Mouse (Mus musculus): Measurements from ENCODE around the gene Mettl16. TPM values are rescaled to one million over a fixed set of nuclear protein-coding genes. Genes with fewer than 3 reads are reported as not detected.

Mettl16 gene
- polyA plus RNA-seq, 1 experiment from 2014 or later, result 35.2 TPM

GRCm38 (mm10) chr11:74771234-74771633 lies 604 bp downstream of the Mettl16 start:
- DNase-seq (ENCODE audit: low spot score), result no peak
- Histone ChIP-seq H3K27me3 (ENCODE audit: control insufficient read depth, insufficient read depth, low read length) (no peaks in the 10 kb centered on the region), H3K9ac (peak overlapping the region; percentile 86), H3K4me3 (replicated peaks; ENCODE audit: low read length) (peak overlapping the region; percentile 69), H3K9me3 (ENCODE audit: control insufficient read depth, low read length) (no peaks in the 10 kb centered on the region), H3K4me2 (replicated peaks) (peak overlapping the region; percentile 60), H3K36me3 (replicated peaks; ENCODE audit: control insufficient read depth, insufficient read depth) (peaks cover 29% of the 10 kb centered on the region), H3K27ac (peak overlapping the region; percentile 94), H3K4me1 (replicated peaks; ENCODE audit: control insufficient read depth, insufficient read depth, low read length) (peaks cover 11% of the 10 kb centered on the region)
- WGBS, result 17% methylated on average over 8 of the region's 8 CpGs
- ATAC-seq (ENCODE audit: low FRiP score), result 0 out of 2 replicates have a peak, but pooled peaks have one; percentile 3

DNA sequence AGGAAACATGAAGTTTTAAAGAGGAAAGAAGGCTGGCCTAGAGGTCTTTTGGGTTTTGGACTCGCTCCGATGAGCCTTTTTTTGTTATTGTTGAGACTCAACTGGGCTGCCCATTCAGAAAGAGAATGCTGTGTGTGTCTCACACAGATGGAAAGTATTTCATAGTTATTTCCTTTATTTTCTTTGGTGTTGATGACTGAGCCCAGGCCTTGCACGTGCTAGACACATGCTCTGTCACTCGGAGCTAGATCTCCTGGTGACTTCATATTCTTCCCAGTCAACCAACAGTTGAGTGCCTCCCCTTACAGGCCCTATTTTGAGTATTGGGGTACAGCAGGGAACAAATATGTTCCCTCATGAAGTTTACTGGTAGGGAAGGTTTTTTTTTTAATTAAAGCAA lies 1.0 kb downstream of the Mettl16 start:
- DNase-seq (ENCODE audit: low spot score) (no peak), ATAC-seq (ENCODE audit: low FRiP score) (no peak)
- 0 out of 2 replicates have a peak overlapping the region, but pooled peaks have one; percentile 86 for H3K9ac ChIP-seq
- peaks cover 32% of the 10 kb centered on the region for H3K36me3 ChIP-seq (replicated peaks; ENCODE audit: control insufficient read depth, insufficient read depth)
- H3K4me1 ChIP-seq (replicated peaks; ENCODE audit: control insufficient read depth, insufficient read depth, low read length), result peaks cover 11% of the 10 kb centered on the region
- H3K27me3 ChIP-seq (ENCODE audit: control insufficient read depth, insufficient read depth, low read length), result no peaks in the 10 kb centered on the region
- no peaks in the 10 kb centered on the region for H3K9me3 ChIP-seq (ENCODE audit: control insufficient read depth, low read length)
- no peak overlapping the region for H3K27ac ChIP-seq
- WGBS, result 70% methylated on average over 4 of the region's 4 CpGs
- H3K4me2 ChIP-seq (replicated peaks), result peak overlapping the region; percentile 60
- peak overlapping the region; percentile 69 for H3K4me3 ChIP-seq (replicated peaks; ENCODE audit: low read length)

DNA sequence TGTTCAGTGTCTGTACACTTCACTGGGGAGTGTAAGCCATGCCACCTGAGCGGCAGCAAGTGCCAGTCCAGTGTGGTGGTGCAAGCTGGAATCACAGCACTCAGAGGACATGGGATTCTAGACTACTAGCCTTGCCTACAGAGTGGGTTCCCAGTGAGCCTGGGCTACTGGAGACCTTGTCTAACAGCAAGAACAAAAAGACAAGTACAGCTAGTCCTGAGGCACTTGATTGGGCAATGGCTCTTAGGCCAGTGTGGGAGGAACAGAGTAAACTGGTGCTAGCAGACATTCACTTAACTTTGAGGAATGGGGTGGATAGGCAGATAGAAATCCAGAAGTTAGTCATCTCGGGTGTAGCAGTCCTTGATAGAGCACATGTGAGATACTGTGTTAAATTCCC lies 1.8 kb downstream of the Mettl16 start:
- ATAC-seq (ENCODE audit: low FRiP score), result no peak

DNA sequence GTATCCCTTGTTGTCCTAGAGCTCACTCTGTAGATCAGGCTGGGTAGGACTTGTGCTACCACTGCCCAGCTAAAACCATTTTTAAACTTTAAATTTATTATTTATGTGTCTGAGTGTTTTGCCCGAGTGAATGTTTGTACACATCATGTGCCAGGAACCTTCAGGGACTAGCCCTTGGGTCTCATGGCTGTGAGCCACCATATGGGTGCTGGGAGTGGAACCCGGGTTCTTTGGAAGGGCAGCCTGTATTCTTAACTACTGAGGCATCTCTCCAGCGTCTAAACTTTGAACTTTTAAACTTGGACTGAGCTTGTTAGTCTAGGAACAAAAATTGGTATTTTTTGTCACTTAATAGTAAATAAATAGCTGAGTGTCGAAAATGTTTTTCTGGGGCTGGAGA lies 22.2 kb downstream of the Mettl16 start:
- H3K4me1 ChIP-seq (replicated peaks; ENCODE audit: control insufficient read depth, insufficient read depth, low read length), result no peaks in the 10 kb centered on the region
- no peak overlapping the region for H3K27ac ChIP-seq
- ATAC-seq (ENCODE audit: low FRiP score) (no peak), DNase-seq (ENCODE audit: low spot score) (no peak)
- 96% methylated on average over 4 of the region's 4 CpGs for WGBS
- H3K36me3 ChIP-seq (replicated peaks; ENCODE audit: control insufficient read depth, insufficient read depth), result peaks cover 91% of the 10 kb centered on the region
- H3K9me3 ChIP-seq (ENCODE audit: control insufficient read depth, low read length), result no peaks in the 10 kb centered on the region
- H3K27me3 ChIP-seq (ENCODE audit: control insufficient read depth, insufficient read depth, low read length), result no peaks in the 10 kb centered on the region
- no peak overlapping the region for H3K4me2 ChIP-seq (replicated peaks)
- no peak overlapping the region for H3K4me3 ChIP-seq (replicated peaks; ENCODE audit: low read length)
- no peak overlapping the region for H3K9ac ChIP-seq

More for the DNA sequence above, 1.8 kb downstream of the Mettl16 start:
- Histone ChIP-seq H3K9ac (no peak overlapping the region), H3K4me2 (replicated peaks) (no peak overlapping the region), H3K4me3 (replicated peaks; ENCODE audit: low read length) (no peak overlapping the region), H3K27ac (no peak overlapping the region), H3K36me3 (replicated peaks; ENCODE audit: control insufficient read depth, insufficient read depth) (peaks cover 40% of the 10 kb centered on the region), H3K27me3 (ENCODE audit: control insufficient read depth, insufficient read depth, low read length) (no peaks in the 10 kb centered on the region), H3K9me3 (ENCODE audit: control insufficient read depth, low read length) (no peaks in the 10 kb centered on the region), H3K4me1 (replicated peaks; ENCODE audit: control insufficient read depth, insufficient read depth, low read length) (peaks cover 11% of the 10 kb centered on the region)
- 90% methylated on average over 2 of the region's 2 CpGs for WGBS
- DNase-seq (ENCODE audit: low spot score), result no peak

DNA sequence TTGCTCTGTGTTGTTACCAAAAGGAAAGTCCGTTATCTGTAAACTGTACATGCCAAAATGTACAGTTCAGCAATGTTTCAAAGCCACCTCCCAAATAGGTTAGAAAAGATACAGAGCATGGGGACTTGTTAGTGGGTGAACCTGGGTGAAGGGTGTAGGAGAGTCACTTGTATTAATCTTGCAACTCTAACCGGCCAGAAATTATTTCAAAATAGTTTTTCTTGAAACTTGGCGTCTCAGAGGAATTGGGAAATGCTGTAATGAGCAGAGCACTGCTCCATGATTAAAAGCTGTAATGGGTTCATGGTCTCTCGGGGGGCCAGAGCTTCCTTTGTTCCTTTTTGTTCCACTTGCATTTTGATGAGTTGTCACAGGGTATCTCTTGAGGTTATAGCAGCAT lies 30.0 kb downstream of the Mettl16 start:
- H3K36me3 ChIP-seq (replicated peaks; ENCODE audit: control insufficient read depth, insufficient read depth), result peaks cover 68% of the 10 kb centered on the region
- no peaks in the 10 kb centered on the region for H3K27me3 ChIP-seq (ENCODE audit: control insufficient read depth, insufficient read depth, low read length)
- H3K9me3 ChIP-seq (ENCODE audit: control insufficient read depth, low read length), result no peaks in the 10 kb centered on the region
- DNase-seq (ENCODE audit: low spot score) (peak; percentile 28), ATAC-seq (ENCODE audit: low FRiP score) (no peak)
- H3K4me2 ChIP-seq (replicated peaks), result no peak overlapping the region
- H3K4me3 ChIP-seq (replicated peaks; ENCODE audit: low read length), result no peak overlapping the region
- no peak overlapping the region for H3K9ac ChIP-seq
- no peaks in the 10 kb centered on the region for H3K4me1 ChIP-seq (replicated peaks; ENCODE audit: control insufficient read depth, insufficient read depth, low read length)
- H3K27ac ChIP-seq, result no peak overlapping the region
- 63% methylated on average over 4 of the region's 4 CpGs for WGBS

DNA sequence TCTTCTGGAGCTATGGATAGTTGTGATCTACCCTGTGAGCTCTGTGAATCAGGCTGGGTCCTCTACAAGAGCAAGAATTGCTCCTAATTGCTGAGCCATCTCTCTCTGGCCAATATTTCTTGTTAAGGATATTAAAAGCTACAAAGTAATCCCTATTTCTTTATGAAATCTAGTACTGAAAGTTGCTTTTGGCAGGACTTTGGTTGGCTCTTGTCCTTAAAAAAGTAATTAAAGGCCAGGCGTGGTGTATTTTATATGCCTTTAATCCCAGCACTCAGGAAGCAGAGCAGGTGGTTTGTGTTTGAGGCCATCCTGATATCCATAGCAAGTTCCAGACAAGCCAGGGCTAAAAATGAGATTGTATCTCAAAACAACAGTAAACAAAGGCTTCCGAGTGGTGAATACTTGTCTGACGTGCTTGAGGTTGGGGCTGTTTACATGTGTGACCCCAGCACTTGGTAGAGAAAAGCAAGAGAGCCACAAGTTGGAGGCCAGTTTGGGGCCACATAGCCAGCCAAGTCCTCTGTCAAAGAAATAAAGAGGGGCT lies 33.5 kb downstream of the Mettl16 start:
- no peaks in the 10 kb centered on the region for H3K9me3 ChIP-seq (ENCODE audit: control insufficient read depth, low read length)
- WGBS, result 90% methylated on average over 3 of the region's 3 CpGs
- peaks cover 61% of the 10 kb centered on the region for H3K36me3 ChIP-seq (replicated peaks; ENCODE audit: control insufficient read depth, insufficient read depth)
- no peaks in the 10 kb centered on the region for H3K4me1 ChIP-seq (replicated peaks; ENCODE audit: control insufficient read depth, insufficient read depth, low read length)
- no peak overlapping the region for H3K9ac ChIP-seq
- no peak overlapping the region for H3K4me2 ChIP-seq (replicated peaks)
- H3K4me3 ChIP-seq (replicated peaks; ENCODE audit: low read length), result no peak overlapping the region
- ATAC-seq (ENCODE audit: low FRiP score), result no peak
- H3K27ac ChIP-seq, result no peak overlapping the region
- no peaks in the 10 kb centered on the region for H3K27me3 ChIP-seq (ENCODE audit: control insufficient read depth, insufficient read depth, low read length)
- no peak for DNase-seq (ENCODE audit: low spot score)

DNA sequence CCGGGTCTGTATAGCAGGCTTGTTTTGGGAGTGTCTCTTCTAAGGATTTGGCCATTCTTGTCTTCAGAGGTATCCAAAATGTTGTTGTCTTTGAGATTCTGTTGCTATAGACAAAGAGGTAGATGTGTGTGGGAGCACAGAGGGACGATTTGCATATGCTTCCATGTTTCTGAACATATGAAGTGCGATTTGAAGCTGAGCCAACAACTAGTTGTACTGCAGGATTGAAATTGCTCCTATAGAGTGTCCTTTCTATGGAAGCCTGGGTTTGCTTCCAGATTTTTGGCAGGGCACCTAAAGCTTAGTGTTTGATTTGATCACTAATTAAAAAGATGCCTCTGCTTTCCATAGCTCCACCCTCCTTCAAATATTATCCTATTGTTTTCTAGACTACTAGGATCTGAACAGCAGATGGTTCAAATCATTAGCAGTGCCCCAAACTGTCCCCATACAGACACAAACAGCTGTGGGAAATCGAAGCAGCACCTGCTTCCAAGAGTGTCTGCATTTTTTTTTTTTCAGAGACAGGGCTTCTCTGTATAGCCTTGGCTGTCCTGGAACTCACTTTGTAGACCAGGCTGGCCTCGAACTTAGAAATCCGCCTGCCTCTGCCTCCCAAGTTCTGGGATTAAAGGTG lies 36.7 kb downstream of the Mettl16 start:
- H3K4me3 ChIP-seq (replicated peaks; ENCODE audit: low read length), result no peak overlapping the region
- DNase-seq (ENCODE audit: low spot score) (no peak), ATAC-seq (ENCODE audit: low FRiP score) (no peak)
- WGBS, result 90% methylated on average over 6 of the region's 6 CpGs
- no peaks in the 10 kb centered on the region for H3K9me3 ChIP-seq (ENCODE audit: control insufficient read depth, low read length)
- no peaks in the 10 kb centered on the region for H3K4me1 ChIP-seq (replicated peaks; ENCODE audit: control insufficient read depth, insufficient read depth, low read length)
- H3K9ac ChIP-seq, result no peak overlapping the region
- no peaks in the 10 kb centered on the region for H3K27me3 ChIP-seq (ENCODE audit: control insufficient read depth, insufficient read depth, low read length)
- H3K4me2 ChIP-seq (replicated peaks), result no peak overlapping the region
- H3K27ac ChIP-seq, result no peak overlapping the region
- H3K36me3 ChIP-seq (replicated peaks; ENCODE audit: control insufficient read depth, insufficient read depth), result peaks cover 51% of the 10 kb centered on the region

DNA sequence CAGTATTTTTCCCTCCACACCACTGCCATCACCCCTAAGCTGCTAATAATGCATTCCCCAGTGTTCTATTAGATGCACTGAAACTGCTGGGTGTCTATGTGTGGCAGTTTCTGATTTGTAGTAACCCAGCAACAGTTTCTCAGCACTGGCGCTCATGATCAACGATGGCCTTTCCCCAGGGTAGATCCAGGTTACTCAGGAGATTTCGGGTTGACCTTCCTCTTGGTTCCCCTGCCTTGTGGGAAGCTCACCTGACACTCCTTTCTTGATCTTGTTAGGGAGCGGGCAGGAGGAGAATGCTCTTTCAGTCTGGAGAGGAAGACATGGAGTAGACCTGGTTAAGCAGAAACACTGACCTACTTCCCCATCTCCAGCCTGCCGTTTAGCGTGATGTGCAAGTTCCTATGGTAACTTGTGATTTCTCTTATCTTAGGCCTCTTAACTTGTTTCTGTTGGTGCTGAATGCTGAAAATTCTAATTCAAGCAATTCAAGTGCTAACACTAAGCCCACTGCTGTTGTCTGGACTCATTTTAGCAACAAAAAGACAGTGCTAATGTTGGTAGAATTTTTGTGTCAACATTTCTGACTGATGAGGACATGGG lies 37.7 kb downstream of the Mettl16 start:
- no peak for ATAC-seq (ENCODE audit: low FRiP score)
- 93% methylated on average over 6 of the region's 6 CpGs for WGBS

GRCm38 (mm10) chr11:74810134-74810533 lies 39.5 kb downstream of the Mettl16 start:
- H3K4me2 ChIP-seq (replicated peaks), result no peak overlapping the region
- H3K27me3 ChIP-seq (ENCODE audit: control insufficient read depth, insufficient read depth, low read length), result no peaks in the 10 kb centered on the region
- H3K4me3 ChIP-seq (replicated peaks; ENCODE audit: low read length), result no peak overlapping the region
- H3K9me3 ChIP-seq (ENCODE audit: control insufficient read depth, low read length), result no peaks in the 10 kb centered on the region
- no peak overlapping the region for H3K9ac ChIP-seq
- DNase-seq (ENCODE audit: low spot score) (no peak), ATAC-seq (ENCODE audit: low FRiP score) (no peak)
- no peak overlapping the region for H3K27ac ChIP-seq
- no peaks in the 10 kb centered on the region for H3K4me1 ChIP-seq (replicated peaks; ENCODE audit: control insufficient read depth, insufficient read depth, low read length)
- H3K36me3 ChIP-seq (replicated peaks; ENCODE audit: control insufficient read depth, insufficient read depth), result peaks cover 43% of the 10 kb centered on the region

More for the DNA sequence above, 37.7 kb downstream of the Mettl16 start:
- H3K27me3 ChIP-seq (ENCODE audit: control insufficient read depth, insufficient read depth, low read length), result no peaks in the 10 kb centered on the region
- peaks cover 50% of the 10 kb centered on the region for H3K36me3 ChIP-seq (replicated peaks; ENCODE audit: control insufficient read depth, insufficient read depth)
- H3K9me3 ChIP-seq (ENCODE audit: control insufficient read depth, low read length), result no peaks in the 10 kb centered on the region
- DNase-seq (ENCODE audit: low spot score), result no peak
- H3K9ac ChIP-seq, result no peak overlapping the region
- no peaks in the 10 kb centered on the region for H3K4me1 ChIP-seq (replicated peaks; ENCODE audit: control insufficient read depth, insufficient read depth, low read length)
- H3K4me2 ChIP-seq (replicated peaks), result no peak overlapping the region
- no peak overlapping the region for H3K27ac ChIP-seq
- no peak overlapping the region for H3K4me3 ChIP-seq (replicated peaks; ENCODE audit: low read length)

Data from hindbrain, embryonic 14.5 days (tissue).